Mouse (Mus musculus): ENCODE data around the gene Grik5. TPM values are rescaled to one million over a fixed set of nuclear protein-coding genes. Genes with fewer than 3 reads are reported as not detected.
A peak's percentile ranks its signal among the peaks of the same experiment; 100 is the strongest.

The Grik5 gene
- polyA plus RNA-seq, 1 experiment from 2014 or later = 8.5 TPM

GRCm38 (mm10) chr7:25011592-25011991 lies 60.6 kb downstream of the Grik5 start:
- peaks cover 50% of the 10 kb centered on the region for H3K36me3 ChIP-seq
- no peaks in the 10 kb centered on the region for H3K9me3 ChIP-seq
- no peak overlapping the region for H3K27ac ChIP-seq
- no peak for ATAC-seq (ENCODE audit: low FRiP score, low read depth)
- H3K4me3 ChIP-seq = no peak overlapping the region
- WGBS = 53% methylated on average over 7 of the region's 7 CpGs
- no peak overlapping the region for H3K9ac ChIP-seq
- H3K4me2 ChIP-seq (replicated peaks) = no peak overlapping the region
- H3K4me1 ChIP-seq = peaks cover 18% of the 10 kb centered on the region
- H3K27me3 ChIP-seq = peaks cover 73% of the 10 kb centered on the region

GRCm38 (mm10) chr7:25010090-25010913 lies 61.8 kb downstream of the Grik5 start:
- ATAC-seq (ENCODE audit: low FRiP score, low read depth) = no peak
- no peaks in the 10 kb centered on the region for H3K9me3 ChIP-seq
- H3K4me1 ChIP-seq = peaks cover 26% of the 10 kb centered on the region
- peak overlapping the region; percentile 65 for H3K4me2 ChIP-seq (replicated peaks)
- peak overlapping the region; percentile 39 for H3K4me3 ChIP-seq
- 0 out of 2 replicates have a peak overlapping the region, but pooled peaks have one; percentile 13 for H3K9ac ChIP-seq
- peaks cover 86% of the 10 kb centered on the region for H3K27me3 ChIP-seq
- H3K27ac ChIP-seq = no peak overlapping the region
- H3K36me3 ChIP-seq = peaks cover 38% of the 10 kb centered on the region
- 3% methylated on average over 79 of the region's 97 CpGs for WGBS

- H3K4me1 ChIP-seq = peaks cover 28% of the 10 kb centered on the region
- H3K27ac ChIP-seq = no peak overlapping the region
- ATAC-seq (ENCODE audit: low FRiP score, low read depth) = no peak
- no peak overlapping the region for H3K9ac ChIP-seq
- peaks cover 27% of the 10 kb centered on the region for H3K36me3 ChIP-seq
- peak overlapping the region; percentile 14; the same call in 1 of the 2 replicates for H3K4me2 ChIP-seq (replicated peaks)
- WGBS = 9% methylated on average over 20 of the region's 20 CpGs
- H3K4me3 ChIP-seq = no peak overlapping the region; the same call in 1 of the 2 replicates
- H3K27me3 ChIP-seq = peaks cover 97% of the 10 kb centered on the region
- no peaks in the 10 kb centered on the region for H3K9me3 ChIP-seq
Observed at GRCm38 (mm10) chr7:25009099-25009700, 62.9 kb downstream of the Grik5 start.

GRCm38 (mm10) chr7:25008635-25009034 lies 63.5 kb downstream of the Grik5 start:
- Histone ChIP-seq H3K27me3 (peaks cover 100% of the 10 kb centered on the region), H3K4me2 (replicated peaks) (peak overlapping the region; percentile 14; the same call in 1 of the 2 replicates), H3K9ac (no peak overlapping the region), H3K9me3 (no peaks in the 10 kb centered on the region), H3K36me3 (peaks cover 21% of the 10 kb centered on the region), H3K4me1 (peaks cover 30% of the 10 kb centered on the region), H3K27ac (no peak overlapping the region), H3K4me3 (no peak overlapping the region; the same call in 1 of the 2 replicates)
- ATAC-seq (ENCODE audit: low FRiP score, low read depth) = peak; percentile 55; the same call in 1 of the 2 replicates
- 1% methylated on average over 17 of the region's 17 CpGs for WGBS

- H3K36me3 ChIP-seq = peaks cover 13% of the 10 kb centered on the region
- peaks cover 96% of the 10 kb centered on the region for H3K27me3 ChIP-seq
- no peak overlapping the region for H3K4me3 ChIP-seq
- no peak overlapping the region for H3K27ac ChIP-seq
- H3K4me2 ChIP-seq (replicated peaks) = no peak overlapping the region
- peaks cover 34% of the 10 kb centered on the region for H3K4me1 ChIP-seq
- WGBS = 33% methylated on average over 8 of the region's 8 CpGs
- no peaks in the 10 kb centered on the region for H3K9me3 ChIP-seq
- no peak for ATAC-seq (ENCODE audit: low FRiP score, low read depth)
- no peak overlapping the region for H3K9ac ChIP-seq
Observed at GRCm38 (mm10) chr7:25007609-25008374, 64.4 kb downstream of the Grik5 start.

GRCm38 (mm10) chr7:25006586-25007364 lies 65.4 kb downstream of the Grik5 start:
- Histone ChIP-seq H3K4me3 (no peak overlapping the region), H3K9ac (no peak overlapping the region), H3K36me3 (0 out of 2 replicates have a peak, but pooled peaks cover 3% of the 10 kb centered on the region), H3K27me3 (peaks cover 90% of the 10 kb centered on the region), H3K9me3 (no peaks in the 10 kb centered on the region), H3K4me2 (replicated peaks) (no peak overlapping the region), H3K27ac (no peak overlapping the region), H3K4me1 (peaks cover 34% of the 10 kb centered on the region)
- WGBS = 77% methylated on average over 12 of the region's 12 CpGs
- no peak for ATAC-seq (ENCODE audit: low FRiP score, low read depth)

- Histone ChIP-seq H3K4me2 (replicated peaks) (peak overlapping the region; percentile 71), H3K36me3 (no peaks in the 10 kb centered on the region), H3K9ac (no peak overlapping the region), H3K4me1 (peaks cover 34% of the 10 kb centered on the region), H3K27me3 (peaks cover 86% of the 10 kb centered on the region), H3K9me3 (no peaks in the 10 kb centered on the region), H3K27ac (no peak overlapping the region), H3K4me3 (peak overlapping the region; percentile 43)
- WGBS = 70% methylated on average over 3 of the region's 3 CpGs
- no peak for ATAC-seq (ENCODE audit: low FRiP score, low read depth)
Observed at GRCm38 (mm10) chr7:25006171-25006570, 66.0 kb downstream of the Grik5 start.

- no peaks in the 10 kb centered on the region for H3K9me3 ChIP-seq
- under 1% methylated on average over 49 of the region's 54 CpGs for WGBS
- peaks cover 80% of the 10 kb centered on the region for H3K27me3 ChIP-seq
- peak within 1 kb of the TSS; percentile 54 for H3K9ac ChIP-seq
- H3K36me3 ChIP-seq = no peaks in the 10 kb centered on the region
- H3K4me2 ChIP-seq (replicated peaks) = peak within 1 kb of the TSS; percentile 71
- peak within 1 kb of the TSS; percentile 43 for H3K4me3 ChIP-seq
- peaks cover 30% of the 10 kb centered on the region for H3K4me1 ChIP-seq
- H3K27ac ChIP-seq = no peak within 1 kb of the TSS
- peak; percentile 52 for ATAC-seq (ENCODE audit: low FRiP score, low read depth)
Observed at GRCm38 (mm10) chr7:25005421-25006065, 66.6 kb downstream of the Grik5 start, which contains the start of gene Atp1a3. Atp1a3 (minus strand) TSS chr7:25005958.

GRCm38 (mm10) chr7:25004806-25005205 lies 67.3 kb downstream of the Grik5 start:
- peaks cover 25% of the 10 kb centered on the region for H3K4me1 ChIP-seq
- H3K36me3 ChIP-seq = no peaks in the 10 kb centered on the region
- whole genome bisulfite sequencing = 38% methylated on average over 8 of the region's 9 CpGs
- no peak overlapping the region for H3K4me3 ChIP-seq
- no peak for ATAC-seq (ENCODE audit: low FRiP score, low read depth)
- peaks cover 72% of the 10 kb centered on the region for H3K27me3 ChIP-seq
- no peak overlapping the region for H3K27ac ChIP-seq
- no peaks in the 10 kb centered on the region for H3K9me3 ChIP-seq
- H3K4me2 ChIP-seq (replicated peaks) = no peak overlapping the region; the same call in 1 of the 2 replicates
- H3K9ac ChIP-seq = no peak overlapping the region

- Histone ChIP-seq H3K4me1 (peaks cover 17% of the 10 kb centered on the region), H3K27me3 (peaks cover 63% of the 10 kb centered on the region), H3K9ac (no peak overlapping the region), H3K27ac (no peak overlapping the region), H3K4me3 (no peak overlapping the region), H3K9me3 (no peaks in the 10 kb centered on the region), H3K36me3 (no peaks in the 10 kb centered on the region), H3K4me2 (replicated peaks) (no peak overlapping the region)
- WGBS = 82% methylated on average over 8 of the region's 8 CpGs
- ATAC-seq (ENCODE audit: low FRiP score, low read depth) = no peak
Observed at GRCm38 (mm10) chr7:25003820-25004388, 68.2 kb downstream of the Grik5 start.

- WGBS = 39% methylated on average over 11 of the region's 11 CpGs
- no peak overlapping the region for H3K4me2 ChIP-seq (replicated peaks)
- ATAC-seq (ENCODE audit: low FRiP score, low read depth) = no peak
- H3K27ac ChIP-seq = no peak overlapping the region
- H3K27me3 ChIP-seq = peaks cover 57% of the 10 kb centered on the region
- no peak overlapping the region for H3K9ac ChIP-seq
- no peak overlapping the region for H3K4me3 ChIP-seq
- H3K4me1 ChIP-seq = peaks cover 16% of the 10 kb centered on the region
- H3K9me3 ChIP-seq = no peaks in the 10 kb centered on the region
- no peaks in the 10 kb centered on the region for H3K36me3 ChIP-seq
Observed at GRCm38 (mm10) chr7:25003291-25003690, 68.9 kb downstream of the Grik5 start.

Data from limb, embryonic 13.5 days (tissue).